Mouse (Mus musculus) limb, embryonic 14.5 days (tissue): ENCODE results near the gene Dhx16. TPM values are rescaled to one million over a fixed set of nuclear protein-coding genes. Genes with fewer than 3 reads are reported as not detected.
A peak's percentile ranks its signal among the peaks of the same experiment; 100 is the strongest.

Experiments
- ATAC-seq: fragments of 200-750 bp; cut with Nextera tagmentation; 2 replicates; pipeline ENCODE4 v1.8.0; 2017; ENCODE audit warnings: low read depth, moderate number of reproducible peaks, moderate TSS enrichment; ENCODE audit not compliant: low FRiP score
- DNase-seq: peaks from one replicate; pipeline ENCODE4 v3.0.0-alpha.2; 2015; ENCODE audit warnings: low spot score
- H3K27ac ChIP-seq: fragments of 300-500 bp; sonication (generic); replicated peaks from 2 replicates; pipeline ENCODE4 v1.5.1; 2014; ENCODE audit warnings: low read depth, mild to moderate bottlenecking, low read length, moderate library complexity, mixed read lengths
- H3K27me3 ChIP-seq: fragments of 300-500 bp; sonication (generic); 2 replicates; pipeline ENCODE4 v1.6.1; 2014; ENCODE audit warnings: low read length, mixed read lengths; ENCODE audit not compliant: control insufficient read depth, insufficient read depth
- H3K36me3 ChIP-seq: fragments of 300-500 bp; sonication (generic); 2 replicates; pipeline ENCODE4 v1.6.1; 2014; ENCODE audit warnings: mild to moderate bottlenecking, low read length, moderate library complexity, mixed read lengths; ENCODE audit not compliant: control insufficient read depth, insufficient read depth
- H3K4me1 ChIP-seq: fragments of 300-500 bp; sonication (generic); 2 replicates; pipeline ENCODE4 v1.6.1; 2014; ENCODE audit warnings: antibody characterized with exemption, low read length, mixed read lengths; ENCODE audit not compliant: control insufficient read depth, insufficient read depth
- H3K4me2 ChIP-seq: fragments of 300-500 bp; sonication (generic); replicated peaks from 2 replicates; pipeline ENCODE4 v1.6.1; 2014; ENCODE audit warnings: low read depth, mild to moderate bottlenecking, low read length, moderate library complexity; ENCODE audit not compliant: severe bottlenecking
- H3K4me3 ChIP-seq: fragments of 300-500 bp; sonication (generic); replicated peaks from 2 replicates; pipeline ENCODE4 v1.5.1; 2014; ENCODE audit warnings: low read length
- H3K9ac ChIP-seq: fragments of 300-500 bp; sonication (generic); 2 replicates; pipeline ENCODE4 v1.6.1; 2014; ENCODE audit warnings: mild to moderate bottlenecking, low read depth, low read length, moderate library complexity; ENCODE audit not compliant: severe bottlenecking
- H3K9me3 ChIP-seq: fragments of 300-500 bp; sonication (generic); 2 replicates; pipeline ENCODE4 v1.6.1; 2016; ENCODE audit warnings: low read length; ENCODE audit not compliant: control insufficient read depth
- POLR2A ChIP-seq: fragments of 200-500 bp; IDR thresholded peaks from 2 replicates; pipeline ENCODE4 v1.8.0; 2012; ENCODE audit warnings: inconsistent platforms, mild to moderate bottlenecking, moderate library complexity, borderline replicate concordance; ENCODE audit not compliant: insufficient read depth, insufficient read length; ENCODE audit errors: extremely low read depth
- WGBS: fragments of 180-500 bp; shearing (Covaris S2); extraction: QIAGEN DNeasy Blood & Tissue Kit; methylation state at CpG from one replicate; pipeline ENCODE4 v1.1.7; 2014; 5-methylcytosine and 5-hydroxymethylcytosine counted together
- polyA plus RNA-seq, 2 experiments: library from polyadenylated mRNA; depleted of rRNA in 1 of 2; stranded (reverse) in 1 of 2; unstranded in 1 of 2; fragments of >200 nt; fragmentation: Nextera tagmentation in 1 of 2; extraction: Ambion mirVana in 1 of 2; gene quantifications; 2 replicates each; pipeline versions ENCODE4 v1.2.1 to v1.2.3; 2012 to 2014

Gene Dhx16
- polyA plus RNA-seq, 2 experiments: 40.0 to 78.6 TPM

DNA sequence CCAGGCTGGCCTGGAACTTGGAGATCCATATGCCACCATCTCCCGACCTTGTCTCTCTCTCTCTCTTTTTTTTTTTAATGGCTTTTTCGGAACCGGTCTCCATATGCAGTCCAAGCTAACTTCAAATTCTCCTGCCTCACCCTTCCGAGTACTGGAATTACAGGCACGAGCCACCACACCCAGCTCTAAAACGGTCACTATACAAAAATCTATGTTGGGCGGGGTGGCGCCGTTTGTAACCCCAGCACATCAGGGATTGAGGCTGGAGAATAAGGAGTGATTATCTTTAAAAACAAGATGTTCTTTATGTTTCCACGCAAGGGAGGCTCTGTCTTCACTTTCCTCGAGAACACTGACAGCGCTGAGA, 18.8 kb upstream of the Dhx16 start:
- DNase-seq (no peak), ATAC-seq (no peak)
- peak overlapping the region; percentile 84 for H3K27ac ChIP-seq
- H3K36me3 ChIP-seq: peaks cover 21% of the 10 kb centered on the region
- WGBS: 4% methylated on average over 12 of the region's 12 CpGs
- H3K4me3 ChIP-seq: peak overlapping the region; percentile 77
- no peak for TF ChIP-seq POLR2A
- H3K9me3 ChIP-seq: no peaks in the 10 kb centered on the region
- H3K4me1 ChIP-seq: peaks cover 13% of the 10 kb centered on the region
- H3K27me3 ChIP-seq: no peaks in the 10 kb centered on the region
- peak overlapping the region; percentile 64 for H3K9ac ChIP-seq
- H3K4me2 ChIP-seq: peak overlapping the region; percentile 65

DNA sequence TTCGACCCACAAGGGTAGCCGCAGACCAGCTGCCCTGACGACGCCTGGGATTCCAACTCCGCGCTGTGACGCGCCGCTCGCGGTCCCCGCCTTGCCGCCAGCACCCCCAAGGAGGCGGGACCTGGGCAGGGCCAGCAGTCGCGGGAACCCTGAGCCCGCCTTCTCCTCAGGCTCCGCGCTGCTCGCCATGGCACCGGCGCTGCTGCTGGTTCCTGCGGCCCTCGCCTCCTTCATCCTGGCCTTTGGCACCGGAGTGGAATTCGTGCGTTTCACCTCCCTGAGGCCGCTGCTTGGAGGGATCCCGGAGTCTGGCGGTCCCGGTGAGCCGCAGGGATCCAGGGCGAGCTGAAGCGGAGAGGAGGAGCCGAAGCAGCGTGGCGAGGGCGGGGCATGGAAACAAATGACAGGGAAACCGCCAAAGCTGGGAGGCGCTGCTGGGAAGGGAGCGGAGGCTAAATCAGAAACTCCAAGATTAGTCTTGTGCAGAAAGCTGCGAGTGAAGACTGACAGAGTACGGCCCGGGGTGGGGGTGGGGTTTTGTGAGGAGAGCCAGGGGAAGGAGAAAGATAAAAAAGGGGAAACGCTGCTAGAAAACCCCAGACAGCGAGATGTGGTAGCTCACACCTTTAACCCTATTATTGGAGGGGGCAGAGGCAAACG, 18.3 kb upstream of the Dhx16 start, which contains the start of gene Nrm:
Gene Nrm, plus strand, starts transcription at position 121 of the 660 bp plus-strand sequence.
- H3K9me3 ChIP-seq: no peaks in the 10 kb centered on the region
- peak within 1 kb of the TSS; percentile 77 for H3K4me3 ChIP-seq
- H3K36me3 ChIP-seq: peaks cover 21% of the 10 kb centered on the region
- TF ChIP-seq POLR2A: 0 out of 2 replicates have a peak, but pooled peaks have one; percentile 58
- WGBS: 2% methylated on average over 47 of the region's 47 CpGs
- peak within 1 kb of the TSS; percentile 84 for H3K27ac ChIP-seq
- peaks cover 13% of the 10 kb centered on the region for H3K4me1 ChIP-seq
- ATAC-seq (peak; percentile 87), DNase-seq (peak; percentile 91)
- peak within 1 kb of the TSS; percentile 65 for H3K4me2 ChIP-seq
- peak within 1 kb of the TSS; percentile 64 for H3K9ac ChIP-seq
- H3K27me3 ChIP-seq: no peaks in the 10 kb centered on the region

DNA sequence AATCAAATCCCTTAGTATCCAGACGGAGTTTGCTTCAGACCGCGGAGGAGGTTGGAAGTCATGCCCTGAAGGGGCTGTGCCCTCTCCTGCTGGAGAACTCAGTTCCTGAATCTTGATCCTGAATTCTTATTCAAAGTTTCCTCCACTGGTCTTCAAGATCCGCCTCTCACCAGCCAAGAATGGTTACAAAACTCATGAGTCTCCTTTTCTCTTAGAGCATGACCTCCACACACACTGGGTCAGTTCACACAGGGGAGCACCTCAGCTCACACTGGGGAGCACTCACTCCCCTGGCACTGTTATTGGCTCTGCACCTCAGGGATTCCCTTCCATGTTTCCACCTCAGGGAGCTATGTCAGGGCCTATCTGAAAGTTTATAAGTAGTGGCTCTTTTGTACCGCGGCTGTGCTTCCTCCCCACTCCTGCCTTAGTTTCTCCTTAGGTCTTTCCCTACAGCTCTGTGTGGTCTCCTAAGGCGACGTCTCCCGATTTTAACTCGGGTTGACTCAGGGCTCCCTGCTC, 14.7 kb upstream of the Dhx16 start:
- Histone ChIP-seq H3K9me3 (no peaks in the 10 kb centered on the region), H3K27ac (peak overlapping the region; percentile 92), H3K36me3 (peaks cover 4% of the 10 kb centered on the region), H3K9ac (peak overlapping the region; percentile 83), H3K4me2 (peak overlapping the region; percentile 97), H3K4me3 (peak overlapping the region; percentile 62), H3K4me1 (peaks cover 35% of the 10 kb centered on the region), H3K27me3 (no peaks in the 10 kb centered on the region)
- DNase-seq (no peak), ATAC-seq (no peak)
- TF ChIP-seq POLR2A: no peak
- 29% methylated on average over 10 of the region's 10 CpGs for WGBS

DNA sequence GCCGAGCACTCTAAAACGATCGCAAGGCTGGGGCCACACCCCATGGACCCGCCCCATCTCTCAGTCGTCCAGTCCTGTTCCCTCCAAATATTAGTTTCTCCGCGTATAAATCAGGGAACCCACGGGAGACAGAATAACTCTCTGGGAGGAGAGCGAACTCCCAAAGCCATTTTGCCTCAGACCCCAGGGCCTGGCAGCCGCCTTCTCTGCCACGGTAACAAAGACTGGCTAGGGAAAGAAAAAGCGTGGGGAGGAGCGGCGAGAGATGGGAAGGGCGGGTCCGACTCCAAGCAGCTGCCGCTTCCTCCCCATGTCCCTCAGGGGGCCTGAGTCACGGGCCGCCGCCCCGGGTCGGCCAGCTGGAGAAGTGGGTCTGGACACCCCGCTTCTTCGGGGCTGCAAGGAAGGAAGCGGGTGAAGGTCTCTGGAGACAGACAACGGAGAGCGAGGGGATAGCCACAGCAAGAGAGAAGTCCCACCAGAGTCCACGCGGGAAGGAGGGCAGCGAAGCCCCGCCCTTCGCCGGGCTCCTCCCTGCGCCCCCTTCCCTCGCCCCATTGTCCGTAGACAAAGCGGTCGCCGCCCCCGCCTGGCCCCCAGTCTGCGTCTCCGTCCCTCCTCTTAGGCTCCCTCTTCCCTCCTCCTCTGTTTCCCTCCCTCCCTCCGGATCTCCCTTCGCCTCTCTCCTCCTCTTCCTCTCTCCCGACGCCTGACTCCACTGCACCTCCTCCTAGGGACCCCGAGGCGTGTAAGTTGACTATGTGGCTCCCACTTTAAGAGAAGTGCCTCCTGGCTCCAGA, 13.9 kb upstream of the Dhx16 start, which contains the start of gene Ppp1r18:
Gene Ppp1r18, plus strand, starts transcription at position 113 of the 800 bp plus-strand sequence.
- peak; percentile 75 for ATAC-seq
- TF ChIP-seq POLR2A: peak; percentile 86; the same call in 1 of the 2 replicates

DNA sequence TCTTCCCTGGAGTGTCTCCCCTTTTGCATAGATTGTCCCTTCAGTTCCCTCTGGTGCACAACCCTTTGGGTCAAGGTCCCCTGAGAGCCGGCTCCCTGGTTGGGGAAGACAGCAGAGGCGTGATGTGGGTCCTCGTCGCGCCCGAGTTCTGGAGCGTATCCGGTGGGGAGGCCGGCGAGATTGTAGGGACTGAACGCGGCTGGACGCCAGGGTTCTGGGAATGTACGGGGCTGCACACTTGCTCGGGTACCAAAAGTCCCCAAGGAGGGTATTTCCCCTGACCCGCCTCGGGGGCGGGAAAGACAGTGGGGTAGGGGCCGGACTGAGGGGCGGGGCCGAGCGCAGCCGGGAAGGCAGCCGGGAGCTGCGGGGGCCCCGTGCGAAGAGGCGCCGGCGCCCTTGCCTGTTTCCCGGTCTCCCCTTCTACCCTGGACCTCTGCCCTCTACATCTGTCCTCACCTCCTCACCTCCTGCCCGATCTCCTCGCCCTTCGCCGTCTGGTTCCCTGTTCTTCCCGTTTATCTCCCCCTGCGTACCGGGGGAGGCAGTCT, 13.3 kb upstream of the Dhx16 start:
- Histone ChIP-seq H3K9me3 (no peaks in the 10 kb centered on the region), H3K4me2 (peak overlapping the region; percentile 97), H3K27me3 (no peaks in the 10 kb centered on the region), H3K36me3 (peaks cover 8% of the 10 kb centered on the region), H3K4me3 (peak overlapping the region; percentile 62), H3K4me1 (peaks cover 39% of the 10 kb centered on the region), H3K27ac (peak overlapping the region; percentile 92), H3K9ac (peak overlapping the region; percentile 83)
- TF ChIP-seq POLR2A: no peak
- peak; percentile 72 for DNase-seq
- peak; percentile 58 for ATAC-seq
- 0% methylated on average over 37 of the region's 38 CpGs for WGBS

More for the DNA sequence above, 13.9 kb upstream of the Dhx16 start, which contains the start of gene Ppp1r18:
- Histone ChIP-seq H3K27me3 (no peaks in the 10 kb centered on the region), H3K36me3 (peaks cover 4% of the 10 kb centered on the region), H3K27ac (peak within 1 kb of the TSS; percentile 92), H3K4me2 (peak within 1 kb of the TSS; percentile 97), H3K9ac (peak within 1 kb of the TSS; percentile 83), H3K4me3 (peak within 1 kb of the TSS; percentile 62), H3K9me3 (no peaks in the 10 kb centered on the region), H3K4me1 (peaks cover 39% of the 10 kb centered on the region)
- peak; percentile 90 for DNase-seq
- WGBS: under 1% methylated on average over 35 of the region's 48 CpGs
